Mouse (Mus musculus): ENCODE measurements around the gene Tesk1. TPM values are rescaled to one million over a fixed set of nuclear protein-coding genes. Genes with fewer than 3 reads are reported as not detected.

Gene Tesk1
- 10 to 100 TPM; 67.6 to 72.3 TPM for total RNA-seq (2021)
- long read RNA-seq, experiment 1, transcript Tesk1-201 (10 exons, 3,947 nt) = major isoform, 112 of 126 reads
- long read RNA-seq, experiment 1, partial matches to known transcripts = 9 of 126 reads
- long read RNA-seq, experiment 1, other reads (novel, unspliced or antisense) = 5 of 126 reads
- long read RNA-seq, experiment 2, transcript Tesk1-201 (10 exons, 3,947 nt) = major isoform, 27 of 63 reads
- long read RNA-seq, experiment 2, partial matches to known transcripts = 36 of 63 reads
- long read RNA-seq, experiment 2, other reads (novel, unspliced or antisense) = 0 of 63 reads

- DNase-seq (ENCODE audit: low spot score in 2 of 2) = peak in 1 of 2 experiments; percentile 1
These were observed at the start of gene Tesk1 for GRCm38 (mm10) chr4:43441639-43442038. Gene Tesk1 (plus strand): TSS chr4:43441939.

- DNase-seq (ENCODE audit: low spot score in 2 of 2) = peak; percentile 57 to 59
These were observed 47.3 kb upstream of the Tesk1 start for GRCm38 (mm10) chr4:43394345-43394891.

- DNase-seq (ENCODE audit: low spot score in 2 of 2) = no peak
These were observed 46.6 kb upstream of the Tesk1 start for GRCm38 (mm10) chr4:43395147-43395546.

- DNase-seq (ENCODE audit: low spot score in 2 of 2) = no peak
These were observed 45.9 kb upstream of the Tesk1 start for GRCm38 (mm10) chr4:43395836-43396235.

GRCm38 (mm10) chr4:43396381-43396780, 45.4 kb upstream of the Tesk1 start:
- DNase-seq (ENCODE audit: low spot score in 2 of 2) = no peak

- DNase-seq (ENCODE audit: low spot score in 2 of 2) = no peak
These were observed 43.7 kb upstream of the Tesk1 start for GRCm38 (mm10) chr4:43398014-43398413.

- peak; percentile 73 to 74 for DNase-seq (ENCODE audit: low spot score in 2 of 2)
These were observed 42.9 kb upstream of the Tesk1 start for GRCm38 (mm10) chr4:43398829-43399331.

GRCm38 (mm10) chr4:43399391-43400131, 42.2 kb upstream of the Tesk1 start:
- DNase-seq (ENCODE audit: low spot score in 2 of 2) = peak in 1 of 2 experiments; percentile 24

GRCm38 (mm10) chr4:43400976-43401375, 40.8 kb upstream of the Tesk1 start:
- DNase-seq (ENCODE audit: low spot score in 2 of 2) = no peak

GRCm38 (mm10) chr4:43401486-43401885, 40.3 kb upstream of the Tesk1 start:
- no peak for DNase-seq (ENCODE audit: low spot score in 2 of 2)

GRCm38 (mm10) chr4:43402212-43402611, 39.5 kb upstream of the Tesk1 start:
- DNase-seq (ENCODE audit: low spot score in 2 of 2) = peak in 1 of 2 experiments; percentile 22

GRCm38 (mm10) chr4:43404697-43405096, 37.0 kb upstream of the Tesk1 start:
- no peak for DNase-seq (ENCODE audit: low spot score in 2 of 2)

GRCm38 (mm10) chr4:43406162-43406971, 35.4 kb upstream of the Tesk1 start:
- peak; percentile 55 to 60 for DNase-seq (ENCODE audit: low spot score in 2 of 2)

GRCm38 (mm10) chr4:43407071-43407920, 34.4 kb upstream of the Tesk1 start:
- no peak for DNase-seq (ENCODE audit: low spot score in 2 of 2)

GRCm38 (mm10) chr4:43414761-43415160, 27.0 kb upstream of the Tesk1 start:
- DNase-seq (ENCODE audit: low spot score in 2 of 2) = peak in 1 of 2 experiments; percentile 24

GRCm38 (mm10) chr4:43415221-43416070, 26.3 kb upstream of the Tesk1 start:
- peak in 1 of 2 experiments; percentile 22 for DNase-seq (ENCODE audit: low spot score in 2 of 2)

GRCm38 (mm10) chr4:43416071-43416490, 25.7 kb upstream of the Tesk1 start:
- no peak for DNase-seq (ENCODE audit: low spot score in 2 of 2)

GRCm38 (mm10) chr4:43417269-43418062, 24.3 kb upstream of the Tesk1 start:
- no peak for DNase-seq (ENCODE audit: low spot score in 2 of 2)
